Mouse (Mus musculus) hindbrain, embryonic 13.5 days (tissue): ENCODE data around the gene Ncs1. TPM values are rescaled to one million over a fixed set of nuclear protein-coding genes. Genes with fewer than 3 reads are reported as not detected.

Experiments
- ATAC-seq: fragments of 200-750 bp; cut with Nextera tagmentation; 2 replicates; pipeline ENCODE4 v1.8.0; 2017; ENCODE audit warnings: moderate TSS enrichment; ENCODE audit not compliant: low FRiP score
- H3K27ac ChIP-seq: fragments of 300-500 bp; sonication (generic); 2 replicates; pipeline ENCODE4 v1.5.1; 2015; ENCODE audit warnings: inconsistent platforms, mild to moderate bottlenecking, moderate library complexity
- H3K27me3 ChIP-seq: fragments of 300-500 bp; sonication (generic); 2 replicates; pipeline ENCODE4 v1.6.1; 2015; ENCODE audit warnings: mild to moderate bottlenecking, inconsistent platforms
- H3K36me3 ChIP-seq: fragments of 300-500 bp; sonication (generic); 2 replicates; pipeline ENCODE4 v1.6.1; 2015; ENCODE audit warnings: mild to moderate bottlenecking, inconsistent platforms
- H3K4me1 ChIP-seq: fragments of 300-500 bp; sonication (generic); replicated peaks from 2 replicates; pipeline ENCODE4 v1.6.1; 2015; ENCODE audit warnings: inconsistent platforms
- H3K4me2 ChIP-seq: fragments of 300-500 bp; sonication (generic); 2 replicates; pipeline ENCODE4 v1.6.1; 2015; ENCODE audit warnings: inconsistent platforms, mild to moderate bottlenecking, moderate library complexity
- H3K4me3 ChIP-seq: fragments of 300-500 bp; sonication (generic); 2 replicates; pipeline ENCODE4 v1.5.1; 2015; ENCODE audit warnings: mild to moderate bottlenecking, inconsistent platforms
- H3K9ac ChIP-seq: fragments of 300-500 bp; sonication (generic); 2 replicates; pipeline ENCODE4 v1.6.1; 2015; ENCODE audit warnings: mild to moderate bottlenecking, inconsistent platforms
- H3K9me3 ChIP-seq: fragments of 300-500 bp; sonication (generic); 2 replicates; pipeline ENCODE4 v1.6.1; 2016; ENCODE audit warnings: inconsistent platforms
- WGBS: fragments of 180-500 bp; shearing (Covaris S2); methylation state at CpG from one replicate; pipeline ENCODE4 v1.1.7; 2015; 5-methylcytosine and 5-hydroxymethylcytosine counted together
- polyA plus RNA-seq: library from polyadenylated mRNA; unstranded; fragments of >200 nt; fragmentation: Nextera tagmentation; extraction: Ambion mirVana; gene quantifications from 2 replicates; pipeline ENCODE4 v1.2.1, GENCODE M21; 2015

Ncs1 gene
- polyA plus RNA-seq: 144 and 150 TPM in 2 replicates

DNA sequence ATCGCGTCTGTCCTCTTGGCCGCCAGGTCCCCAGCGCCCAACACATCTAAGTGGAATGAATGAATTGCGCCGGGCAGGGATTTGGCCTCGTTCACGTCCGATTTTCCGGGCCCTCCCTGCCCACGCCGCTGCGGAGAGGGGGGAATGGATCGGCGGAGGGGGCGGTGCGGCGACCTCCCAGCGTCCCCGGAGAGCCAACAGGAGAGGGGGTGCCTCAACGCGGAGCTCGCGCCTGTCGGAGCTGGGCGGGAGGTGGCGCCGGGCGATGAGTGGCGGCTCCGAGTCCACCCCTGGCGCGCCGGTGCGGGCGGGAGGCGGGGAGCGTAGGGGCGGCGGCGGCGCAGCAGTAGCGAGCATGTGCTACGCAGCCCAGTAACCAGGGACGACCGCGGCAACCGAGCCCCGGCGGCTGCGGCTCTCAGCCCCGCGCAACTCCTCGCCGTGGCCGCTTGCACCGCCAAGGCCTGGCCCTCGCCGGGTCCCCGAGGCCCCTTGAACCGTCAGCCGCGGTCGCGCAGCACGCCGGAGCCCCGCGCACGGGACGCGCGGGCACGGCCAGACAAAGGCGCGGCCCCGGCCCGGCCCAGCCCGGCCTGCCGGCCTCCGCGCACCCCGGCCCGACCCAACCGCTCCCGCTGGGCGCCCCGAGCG, at the start of gene Ncs1:
TSS of gene Ncs1 (plus strand) at position 333 of the 651 bp plus-strand sequence.
- H3K27ac ChIP-seq: peak within 1 kb of the TSS; percentile 92
- peak; percentile 84 for ATAC-seq
- H3K4me2 ChIP-seq: peak within 1 kb of the TSS; percentile 96
- H3K27me3 ChIP-seq: peaks cover 21% of the 10 kb centered on the region
- peak within 1 kb of the TSS; percentile 96 for H3K4me3 ChIP-seq
- H3K4me1 ChIP-seq: peaks cover 62% of the 10 kb centered on the region
- peaks cover 19% of the 10 kb centered on the region for H3K36me3 ChIP-seq
- H3K9ac ChIP-seq: peak within 1 kb of the TSS; percentile 98
- under 1% methylated on average over 71 of the region's 89 CpGs for WGBS
- H3K9me3 ChIP-seq: no peaks in the 10 kb centered on the region

DNA sequence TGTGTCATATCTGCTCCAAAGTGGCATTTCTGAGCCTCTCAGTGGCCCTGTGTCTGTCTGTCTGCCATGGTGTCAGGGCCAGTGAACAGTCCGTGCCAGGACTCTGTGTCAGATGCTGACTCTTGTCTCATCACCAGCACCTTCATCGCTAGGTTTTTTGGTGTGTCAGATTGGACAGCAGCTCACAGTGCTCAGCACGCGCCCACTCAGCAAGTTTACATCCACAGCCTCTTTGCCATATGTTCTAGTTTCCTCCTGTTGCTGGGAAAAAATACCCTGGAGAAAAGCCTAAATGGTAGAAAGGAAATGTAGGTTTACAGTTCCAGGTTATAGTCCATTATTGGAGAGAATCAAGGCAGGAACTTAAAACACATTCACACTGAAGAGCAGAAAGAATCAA, 47.0 kb upstream of the Ncs1 start:
- Histone ChIP-seq H3K4me3 (no peak overlapping the region), H3K4me1 (peaks cover 21% of the 10 kb centered on the region), H3K9me3 (no peaks in the 10 kb centered on the region), H3K9ac (no peak overlapping the region), H3K4me2 (no peak overlapping the region), H3K27ac (no peak overlapping the region), H3K36me3 (peaks cover 64% of the 10 kb centered on the region), H3K27me3 (no peaks in the 10 kb centered on the region)
- 93% methylated on average over 4 of the region's 4 CpGs for WGBS
- no peak for ATAC-seq

DNA sequence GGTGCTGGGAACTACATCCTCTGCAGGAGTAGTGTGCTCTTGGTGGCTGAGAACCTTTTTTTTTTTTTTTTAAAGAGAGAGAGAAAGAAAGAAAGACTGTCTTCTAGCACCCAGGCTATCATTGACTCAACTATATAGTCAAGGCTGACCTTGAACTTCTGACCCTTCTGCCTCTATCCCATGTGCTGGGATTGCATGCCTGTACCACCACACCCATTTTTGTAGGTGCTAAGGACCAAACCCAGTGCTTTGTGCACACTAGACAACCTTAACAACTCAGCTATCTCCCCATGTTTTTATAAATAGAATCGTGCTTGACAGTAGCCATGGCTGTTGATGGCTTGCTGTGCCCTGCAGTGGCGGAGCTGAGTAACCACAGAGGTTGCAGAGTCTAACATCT, 45.6 kb upstream of the Ncs1 start:
- Histone ChIP-seq H3K27ac (no peak overlapping the region), H3K4me2 (no peak overlapping the region), H3K9me3 (no peaks in the 10 kb centered on the region), H3K4me1 (peaks cover 26% of the 10 kb centered on the region), H3K4me3 (no peak overlapping the region), H3K36me3 (peaks cover 59% of the 10 kb centered on the region), H3K9ac (no peak overlapping the region), H3K27me3 (no peaks in the 10 kb centered on the region)
- 87% methylated on average over 2 of the region's 2 CpGs for WGBS
- no peak for ATAC-seq

DNA sequence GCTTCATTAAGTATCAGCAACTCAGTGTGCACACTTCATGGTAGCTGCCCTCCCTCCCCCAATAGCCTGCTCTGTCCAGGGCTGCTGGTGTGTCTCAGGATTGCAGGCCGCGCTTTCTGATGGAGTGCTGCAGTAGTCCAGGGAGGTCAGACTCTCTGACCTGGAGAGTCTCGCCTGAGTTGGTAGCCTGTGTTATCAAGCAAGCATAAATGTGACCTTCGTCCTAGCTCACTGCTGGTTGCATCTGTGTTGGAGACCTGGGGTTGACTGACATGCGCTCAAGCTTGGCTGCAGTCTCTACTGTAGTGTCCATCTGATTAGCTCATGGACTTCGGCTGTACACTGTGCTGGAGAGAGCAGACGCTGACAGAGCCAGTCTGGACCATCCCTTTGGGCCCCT, 43.8 kb upstream of the Ncs1 start:
- WGBS: 74% methylated on average over 7 of the region's 7 CpGs
- no peaks in the 10 kb centered on the region for H3K27me3 ChIP-seq
- no peaks in the 10 kb centered on the region for H3K9me3 ChIP-seq
- ATAC-seq: 0 out of 2 replicates have a peak, but pooled peaks have one; percentile 33
- H3K4me3 ChIP-seq: no peak overlapping the region
- H3K27ac ChIP-seq: peak overlapping the region; percentile 53; the same call in 1 of the 2 replicates
- no peak overlapping the region for H3K4me2 ChIP-seq
- peaks cover 47% of the 10 kb centered on the region for H3K36me3 ChIP-seq
- peaks cover 44% of the 10 kb centered on the region for H3K4me1 ChIP-seq
- H3K9ac ChIP-seq: no peak overlapping the region

DNA sequence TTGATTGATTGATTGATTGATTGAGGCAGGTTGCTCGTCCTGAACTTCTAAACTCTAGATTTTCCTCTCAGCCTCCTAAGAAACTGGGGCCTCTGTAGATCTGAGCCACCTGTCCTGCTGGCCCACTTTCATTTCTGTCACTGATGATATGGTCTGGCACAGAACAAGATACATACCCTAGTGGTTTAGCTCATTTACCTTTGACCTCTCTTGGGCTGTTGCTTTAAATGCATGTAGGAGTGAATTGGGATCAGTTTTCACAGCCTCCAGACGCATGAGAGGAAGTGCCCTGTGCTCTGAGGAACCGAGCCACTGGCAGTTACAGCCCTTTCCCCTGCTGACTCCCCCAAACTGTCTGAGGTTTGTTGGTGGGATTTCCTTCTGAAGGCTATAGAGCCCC, 43.3 kb upstream of the Ncs1 start:
- Histone ChIP-seq H3K9ac (no peak overlapping the region), H3K27ac (peak overlapping the region; percentile 53; the same call in 1 of the 2 replicates), H3K36me3 (peaks cover 42% of the 10 kb centered on the region), H3K27me3 (no peaks in the 10 kb centered on the region), H3K4me3 (no peak overlapping the region), H3K4me2 (no peak overlapping the region), H3K4me1 (peaks cover 49% of the 10 kb centered on the region), H3K9me3 (no peaks in the 10 kb centered on the region)
- WGBS: 49% methylated on average over 3 of the region's 3 CpGs
- ATAC-seq: no peak

DNA sequence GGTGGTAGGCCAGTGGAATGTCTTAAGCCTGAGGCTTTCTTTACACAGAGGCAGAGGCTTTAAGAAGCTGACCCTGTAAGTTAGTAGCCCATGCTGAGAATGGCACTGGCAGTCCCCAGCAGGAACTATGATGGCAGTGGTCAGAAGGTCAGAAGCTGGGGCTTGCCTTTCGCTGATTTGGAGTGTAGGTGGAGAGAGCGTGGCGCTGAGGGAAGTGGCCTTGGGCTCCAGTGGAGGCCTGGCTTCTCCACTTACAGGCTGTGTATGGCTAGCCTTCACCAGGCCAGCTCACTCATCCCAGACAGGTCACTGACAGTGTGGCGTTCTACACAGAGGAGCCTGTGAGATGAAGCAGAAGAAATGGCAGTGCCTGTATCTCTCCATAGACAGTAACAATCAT, 42.7 kb upstream of the Ncs1 start:
- Histone ChIP-seq H3K9me3 (no peaks in the 10 kb centered on the region), H3K27me3 (no peaks in the 10 kb centered on the region), H3K4me2 (no peak overlapping the region), H3K27ac (peak overlapping the region; percentile 35), H3K36me3 (peaks cover 39% of the 10 kb centered on the region), H3K9ac (no peak overlapping the region), H3K4me1 (peaks cover 55% of the 10 kb centered on the region), H3K4me3 (no peak overlapping the region)
- ATAC-seq: no peak
- 83% methylated on average over 4 of the region's 4 CpGs for WGBS

DNA sequence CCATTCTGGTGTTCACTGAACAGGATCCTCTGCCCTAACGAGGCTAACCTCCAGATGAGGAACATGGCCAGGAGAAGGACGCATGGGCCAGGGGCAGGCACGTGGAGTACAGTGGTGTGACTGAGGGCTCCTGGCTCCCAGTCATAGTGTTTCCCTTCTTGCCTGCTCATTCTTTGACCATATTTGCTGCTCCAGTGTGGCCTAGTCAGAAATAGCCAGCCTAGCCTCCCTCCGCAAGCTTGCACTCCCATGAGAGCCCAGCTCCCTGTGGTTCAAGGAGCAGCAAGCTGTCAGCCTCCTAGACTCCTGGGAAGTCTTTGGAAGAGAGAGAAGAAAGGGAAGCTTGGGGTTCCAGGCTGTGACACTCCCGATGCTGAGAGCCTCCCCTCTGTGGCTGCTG, 40.9 kb upstream of the Ncs1 start:
- H3K4me1 ChIP-seq: peaks cover 62% of the 10 kb centered on the region
- H3K36me3 ChIP-seq: peaks cover 44% of the 10 kb centered on the region
- ATAC-seq: no peak
- no peaks in the 10 kb centered on the region for H3K27me3 ChIP-seq
- H3K9ac ChIP-seq: no peak overlapping the region
- H3K4me2 ChIP-seq: no peak overlapping the region
- no peak overlapping the region for H3K4me3 ChIP-seq
- 78% methylated on average over 5 of the region's 5 CpGs for WGBS
- H3K9me3 ChIP-seq: no peaks in the 10 kb centered on the region
- no peak overlapping the region for H3K27ac ChIP-seq

DNA sequence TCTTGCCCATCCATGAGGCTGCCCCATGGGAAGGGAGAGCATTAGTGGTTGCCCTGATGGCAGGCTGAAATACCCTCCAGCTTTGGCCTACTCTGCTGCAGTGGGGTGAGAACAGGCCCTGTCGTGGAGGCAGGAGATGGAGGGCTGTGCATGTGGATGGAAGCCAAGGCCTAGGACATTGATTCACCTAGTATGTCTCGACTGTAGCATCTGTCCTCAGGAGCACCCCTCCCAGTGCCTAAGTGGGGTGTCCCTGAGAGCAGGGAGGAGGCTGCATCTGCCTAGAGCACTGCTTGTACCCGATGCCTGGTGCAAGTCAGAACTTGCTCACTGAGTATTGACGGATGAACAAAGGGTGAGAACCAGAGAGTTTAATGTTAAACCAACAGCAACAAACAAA, 39.4 kb upstream of the Ncs1 start:
- Histone ChIP-seq H3K9ac (peak overlapping the region; percentile 51; the same call in 1 of the 2 replicates), H3K36me3 (peaks cover 51% of the 10 kb centered on the region), H3K4me2 (no peak overlapping the region), H3K4me1 (peaks cover 64% of the 10 kb centered on the region), H3K27me3 (no peaks in the 10 kb centered on the region), H3K27ac (peak overlapping the region; percentile 77), H3K9me3 (no peaks in the 10 kb centered on the region), H3K4me3 (no peak overlapping the region)
- no peak for ATAC-seq
- 73% methylated on average over 4 of the region's 4 CpGs for WGBS

DNA sequence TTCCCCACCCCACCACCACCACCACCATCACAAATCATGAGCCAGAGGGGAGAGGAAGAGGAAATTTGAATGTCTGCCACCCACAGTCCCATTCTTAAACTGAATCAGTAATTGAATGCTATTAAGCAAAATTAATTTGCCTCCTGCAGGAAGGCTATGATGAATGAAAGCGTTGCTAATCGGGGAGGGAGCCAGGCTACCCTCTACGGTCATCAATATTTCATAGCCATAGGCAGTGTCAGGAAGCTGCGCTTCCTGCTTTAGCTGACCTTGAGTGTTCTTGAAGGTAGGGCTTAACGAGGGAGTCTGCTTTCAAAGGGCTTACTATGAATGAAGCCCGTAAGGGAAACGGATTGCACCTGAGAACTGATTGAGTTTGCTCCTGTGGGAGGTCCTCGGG, 38.7 kb upstream of the Ncs1 start:
- H3K4me2 ChIP-seq: no peak overlapping the region
- H3K4me1 ChIP-seq: peaks cover 60% of the 10 kb centered on the region
- peak overlapping the region; percentile 77 for H3K27ac ChIP-seq
- H3K4me3 ChIP-seq: no peak overlapping the region
- no peak overlapping the region for H3K9ac ChIP-seq
- 0 out of 2 replicates have a peak, but pooled peaks have one; percentile 57 for ATAC-seq
- H3K36me3 ChIP-seq: peaks cover 50% of the 10 kb centered on the region
- H3K27me3 ChIP-seq: no peaks in the 10 kb centered on the region
- H3K9me3 ChIP-seq: no peaks in the 10 kb centered on the region
- 31% methylated on average over 8 of the region's 8 CpGs for WGBS

DNA sequence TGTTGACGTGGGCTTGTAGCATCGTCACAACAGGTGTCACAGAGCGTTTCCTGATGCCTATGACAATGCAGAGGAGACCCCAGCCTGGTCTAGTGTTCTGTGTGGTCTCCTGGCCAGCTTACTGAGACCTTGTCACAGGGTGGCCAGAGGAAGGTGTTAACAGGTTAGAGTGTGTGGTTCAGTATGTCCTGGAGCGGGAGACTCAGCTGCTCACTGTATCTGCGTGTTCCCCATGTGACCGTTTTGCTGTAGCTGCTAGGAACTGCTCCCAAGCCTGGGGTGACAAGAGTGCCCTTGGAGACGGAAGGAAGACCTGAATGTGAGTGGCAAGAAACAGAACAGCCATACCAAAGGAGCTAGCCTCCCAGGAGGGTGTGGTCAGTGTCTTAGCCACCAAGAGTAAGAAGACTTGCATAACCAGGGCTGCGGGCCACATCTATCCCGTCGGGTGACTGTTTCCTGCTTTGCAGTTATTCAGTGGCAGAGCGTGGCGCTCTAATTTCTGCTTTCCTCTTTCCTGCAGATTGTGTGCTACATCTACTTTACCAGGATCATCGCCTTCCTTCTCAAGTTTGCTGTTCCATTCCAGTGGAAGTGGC, 37.0 kb upstream of the Ncs1 start:
- H3K4me1 ChIP-seq: peaks cover 48% of the 10 kb centered on the region
- H3K27me3 ChIP-seq: no peaks in the 10 kb centered on the region
- 93% methylated on average over 13 of the region's 13 CpGs for WGBS
- H3K9me3 ChIP-seq: no peaks in the 10 kb centered on the region
- 0 out of 2 replicates have a peak overlapping the region, but pooled peaks have one; percentile 13 for H3K27ac ChIP-seq
- no peak overlapping the region for H3K4me3 ChIP-seq
- no peak for ATAC-seq
- no peak overlapping the region for H3K4me2 ChIP-seq
- H3K36me3 ChIP-seq: peaks cover 60% of the 10 kb centered on the region
- H3K9ac ChIP-seq: no peak overlapping the region

DNA sequence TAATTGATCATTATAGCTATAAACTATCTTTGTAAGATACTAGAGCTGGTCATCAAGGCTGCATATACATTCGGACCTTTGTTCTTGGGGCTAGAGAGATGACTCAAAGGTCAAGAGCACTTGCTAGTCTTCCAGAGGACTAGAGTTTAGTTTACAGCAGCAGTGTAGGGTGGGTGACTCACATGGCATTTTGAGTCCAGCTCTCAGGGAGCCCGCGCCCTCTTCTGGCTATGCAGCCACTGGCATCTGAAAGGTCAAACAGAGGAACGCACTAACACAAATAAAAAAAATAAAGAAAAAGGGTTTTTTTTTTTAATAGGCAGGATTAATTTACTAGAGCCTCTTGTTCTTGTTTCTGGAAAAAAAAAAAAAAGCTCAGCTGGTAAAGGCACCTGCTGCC, 36.1 kb upstream of the Ncs1 start:
- H3K36me3 ChIP-seq: peaks cover 69% of the 10 kb centered on the region
- WGBS: 88% methylated on average over 4 of the region's 4 CpGs
- no peak overlapping the region for H3K4me3 ChIP-seq
- ATAC-seq: no peak
- H3K27me3 ChIP-seq: no peaks in the 10 kb centered on the region
- H3K27ac ChIP-seq: no peak overlapping the region
- peaks cover 53% of the 10 kb centered on the region for H3K4me1 ChIP-seq
- H3K9ac ChIP-seq: no peak overlapping the region
- H3K9me3 ChIP-seq: no peaks in the 10 kb centered on the region
- no peak overlapping the region for H3K4me2 ChIP-seq

DNA sequence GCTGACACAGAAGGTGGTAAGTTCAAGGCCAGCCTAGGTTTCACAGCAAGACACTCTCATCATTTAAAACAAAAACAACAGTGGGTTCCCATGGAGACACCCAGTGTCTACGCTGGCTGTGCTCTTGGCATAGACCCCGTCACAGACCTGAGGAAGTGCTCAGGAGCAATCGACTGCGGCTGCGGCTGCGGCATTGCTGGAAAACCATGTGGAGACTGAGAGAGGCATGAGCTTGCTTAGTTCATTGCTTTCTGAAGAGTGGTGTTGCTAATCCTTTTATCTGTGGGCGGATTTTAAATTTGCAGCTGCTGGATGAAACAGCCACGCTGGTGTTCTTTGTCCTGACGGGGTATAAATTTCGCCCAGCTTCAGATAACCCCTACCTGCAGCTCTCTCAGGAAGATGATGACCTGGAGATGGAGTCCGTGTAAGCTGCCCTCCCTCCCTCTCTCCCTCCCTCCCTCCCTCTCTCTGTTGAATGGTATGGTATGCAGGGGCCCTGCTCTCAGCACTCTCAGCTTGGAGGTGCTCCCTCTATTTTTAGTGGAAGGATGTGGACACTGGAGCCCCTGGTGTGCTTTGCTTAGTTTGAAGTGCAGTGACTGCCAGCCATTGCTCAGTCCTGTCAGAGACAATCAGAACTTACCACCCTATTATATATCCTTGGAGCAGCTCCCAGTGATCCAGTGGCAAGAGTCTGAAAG, 35.3 kb upstream of the Ncs1 start:
- H3K4me3 ChIP-seq: no peak overlapping the region
- no peak overlapping the region for H3K27ac ChIP-seq
- no peaks in the 10 kb centered on the region for H3K27me3 ChIP-seq
- H3K4me1 ChIP-seq: peaks cover 51% of the 10 kb centered on the region
- peaks cover 76% of the 10 kb centered on the region for H3K36me3 ChIP-seq
- H3K4me2 ChIP-seq: no peak overlapping the region
- H3K9ac ChIP-seq: no peak overlapping the region
- WGBS: 74% methylated on average over 11 of the region's 11 CpGs
- no peak for ATAC-seq
- no peaks in the 10 kb centered on the region for H3K9me3 ChIP-seq
